Mouse (Mus musculus): ENCODE measurements around the gene Zranb2. TPM values are rescaled to one million over a fixed set of nuclear protein-coding genes. Genes with fewer than 3 reads are reported as not detected.

Zranb2 gene
- polyA plus RNA-seq (2015; fragmentation: Nextera tagmentation; extraction: Ambion mirVana): 77.7 and 90.0 TPM in 2 replicates

DNA sequence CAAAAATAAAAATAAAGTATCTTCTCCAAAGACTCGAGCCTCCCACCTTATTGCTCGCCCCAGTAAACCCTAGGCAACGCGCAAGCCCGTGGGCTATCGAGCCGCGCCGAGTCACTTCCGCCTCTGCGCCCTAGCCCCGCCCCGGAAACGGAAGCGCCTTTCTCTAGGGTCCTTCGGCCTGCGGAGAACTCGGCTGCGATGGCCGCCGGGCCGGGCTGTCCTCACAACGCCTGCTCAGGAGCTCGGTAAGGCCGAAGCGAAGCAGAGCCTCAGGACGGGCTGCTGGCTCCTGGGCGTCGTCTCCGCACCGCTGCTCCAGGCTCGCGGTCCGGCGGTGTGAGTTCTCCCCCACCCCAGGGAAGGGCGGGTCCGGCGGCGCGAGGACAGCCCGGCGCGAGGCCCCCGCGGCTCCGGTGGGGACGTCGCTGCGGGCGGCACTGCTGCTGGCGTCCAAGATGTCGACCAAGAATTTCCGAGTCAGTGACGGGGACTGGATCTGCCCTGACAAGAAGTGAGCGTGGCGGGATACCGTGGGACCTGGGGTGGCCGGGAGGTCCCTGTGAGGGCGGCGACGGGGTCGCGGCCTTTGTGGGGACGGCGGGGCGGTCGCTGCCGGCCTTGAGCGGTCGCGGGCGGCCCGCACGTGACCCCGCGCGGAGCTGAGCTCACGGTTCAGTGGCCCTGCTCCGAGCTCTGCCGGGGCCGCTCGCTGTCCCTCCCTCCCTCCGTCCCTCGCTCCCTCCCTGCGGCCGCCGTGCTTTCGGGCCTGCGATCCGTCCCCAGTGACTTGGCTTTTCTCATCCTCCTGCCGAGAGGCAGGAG is at the start of gene Zranb2:
Gene Zranb2 (plus strand): TSS at position 197 of the 822 bp plus-strand sequence.
- H3K4me2 ChIP-seq (ENCODE audit: low read depth, low read length): peak within 1 kb of the TSS; percentile 94
- H3K9me3 ChIP-seq (replicated peaks; ENCODE audit: control insufficient read depth, low read length): peaks cover 7% of the 10 kb centered on the region
- ATAC-seq (ENCODE audit: insufficient read depth, low FRiP score): peak; percentile 96
- peaks cover 8% of the 10 kb centered on the region for H3K27me3 ChIP-seq (ENCODE audit: control insufficient read depth, insufficient read depth, low read length)
- WGBS: under 1% methylated on average over 91 of the region's 91 CpGs
- peak within 1 kb of the TSS; percentile 91 for H3K27ac ChIP-seq (ENCODE audit: low read length)
- H3K4me3 ChIP-seq (replicated peaks; ENCODE audit: low read length): peak within 1 kb of the TSS; percentile 95
- H3K4me1 ChIP-seq (ENCODE audit: control insufficient read depth, insufficient read depth, low read length): peaks cover 10% of the 10 kb centered on the region
- peak within 1 kb of the TSS; percentile 94 for H3K9ac ChIP-seq (ENCODE audit: low read length)
- H3K36me3 ChIP-seq (ENCODE audit: control insufficient read depth, insufficient read depth, low read length): peaks cover 5% of the 10 kb centered on the region; the same call in 1 of the 2 replicates

DNA sequence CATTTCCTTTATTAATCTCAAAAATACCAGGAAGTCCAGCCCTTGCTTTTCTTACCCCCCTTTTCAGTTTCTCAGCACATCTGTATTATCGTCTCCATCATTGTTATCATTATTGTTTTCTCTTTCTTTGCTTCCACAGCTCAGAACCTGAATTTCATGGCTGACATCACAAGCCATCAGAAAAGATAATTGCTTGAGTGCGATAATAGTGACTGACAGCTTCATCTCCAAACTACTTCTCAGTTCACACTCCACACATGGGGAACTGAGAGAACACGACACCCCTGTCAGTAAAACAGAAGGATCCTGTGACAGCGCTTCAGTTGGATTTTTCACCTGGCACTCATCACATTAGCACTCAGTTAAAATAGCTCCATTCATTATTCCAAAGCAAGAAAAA is 41.9 kb upstream of the Zranb2 start:
- Histone ChIP-seq H3K9me3 (replicated peaks; ENCODE audit: control insufficient read depth, low read length) (no peaks in the 10 kb centered on the region), H3K9ac (ENCODE audit: low read length) (no peak overlapping the region), H3K36me3 (ENCODE audit: control insufficient read depth, insufficient read depth, low read length) (no peaks in the 10 kb centered on the region), H3K27ac (ENCODE audit: low read length) (no peak overlapping the region), H3K4me1 (ENCODE audit: control insufficient read depth, insufficient read depth, low read length) (no peaks in the 10 kb centered on the region), H3K4me2 (ENCODE audit: low read depth, low read length) (no peak overlapping the region), H3K27me3 (ENCODE audit: control insufficient read depth, insufficient read depth, low read length) (no peaks in the 10 kb centered on the region), H3K4me3 (replicated peaks; ENCODE audit: low read length) (no peak overlapping the region)
- ATAC-seq (ENCODE audit: insufficient read depth, low FRiP score): no peak
- WGBS: 68% methylated on average over 4 of the region's 4 CpGs

DNA sequence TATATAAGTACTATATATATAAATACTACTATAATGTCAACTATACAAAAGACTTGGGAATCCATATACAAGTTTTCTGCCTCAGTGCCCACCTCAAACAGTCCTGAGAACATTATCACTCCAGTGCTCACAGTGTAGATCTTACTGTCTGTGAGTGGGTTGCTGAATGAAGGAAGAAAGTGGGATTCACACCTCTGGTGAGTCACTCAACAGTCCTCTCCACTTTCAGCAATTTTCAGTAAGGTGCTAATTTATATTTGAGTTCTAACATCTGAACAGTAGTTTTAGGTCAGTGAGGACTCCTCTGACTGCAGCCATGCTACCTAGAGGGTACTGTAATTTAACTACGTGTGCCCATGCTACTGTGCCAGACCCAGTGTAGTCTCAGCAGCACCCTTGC is 31.7 kb upstream of the Zranb2 start:
- no peak for ATAC-seq (ENCODE audit: insufficient read depth, low FRiP score)
- H3K4me1 ChIP-seq (ENCODE audit: control insufficient read depth, insufficient read depth, low read length): no peaks in the 10 kb centered on the region
- H3K9me3 ChIP-seq (replicated peaks; ENCODE audit: control insufficient read depth, low read length): no peaks in the 10 kb centered on the region
- 73% methylated on average over 1 of the region's 1 CpGs for WGBS
- no peak overlapping the region for H3K27ac ChIP-seq (ENCODE audit: low read length)
- no peaks in the 10 kb centered on the region for H3K36me3 ChIP-seq (ENCODE audit: control insufficient read depth, insufficient read depth, low read length)
- H3K4me3 ChIP-seq (replicated peaks; ENCODE audit: low read length): no peak overlapping the region
- no peaks in the 10 kb centered on the region; the same call in 1 of the 2 replicates for H3K27me3 ChIP-seq (ENCODE audit: control insufficient read depth, insufficient read depth, low read length)
- H3K9ac ChIP-seq (ENCODE audit: low read length): no peak overlapping the region
- no peak overlapping the region for H3K4me2 ChIP-seq (ENCODE audit: low read depth, low read length)

DNA sequence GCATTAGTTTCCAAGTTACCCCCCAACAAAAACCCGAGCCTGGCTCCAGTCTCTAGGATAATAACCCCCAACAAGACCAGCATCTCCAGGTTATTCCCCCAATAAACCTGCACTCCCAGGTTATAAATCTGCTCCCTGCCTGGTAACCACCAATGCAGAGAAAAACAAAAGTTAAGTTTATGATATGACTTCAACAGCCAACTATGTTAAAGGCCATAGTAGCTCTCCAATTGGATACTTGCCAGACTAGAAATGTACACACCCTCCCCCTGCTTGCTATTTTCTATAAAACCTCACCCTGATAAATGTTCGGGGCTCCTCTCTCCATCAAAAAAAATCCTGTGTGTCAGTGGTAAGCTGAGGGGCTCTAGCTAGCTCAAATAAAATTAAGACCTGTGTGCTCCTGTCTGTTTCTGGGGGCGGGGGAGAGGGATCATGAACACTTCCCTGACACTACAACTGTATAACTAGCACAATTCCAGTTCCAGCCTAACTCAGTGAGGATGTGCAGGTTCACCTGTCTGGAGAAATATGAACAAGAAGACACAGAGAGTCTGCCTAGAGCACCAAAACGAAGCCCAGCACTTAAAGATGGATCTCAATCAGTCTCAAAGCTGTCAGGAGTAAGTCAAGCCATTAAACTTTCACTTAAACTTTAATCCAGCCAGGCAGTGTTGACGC is 19.7 kb upstream of the Zranb2 start:
- ATAC-seq (ENCODE audit: insufficient read depth, low FRiP score): peak; percentile 5; the same call in 1 of the 2 replicates
- no peak overlapping the region for H3K4me3 ChIP-seq (replicated peaks; ENCODE audit: low read length)
- 36% methylated on average over 5 of the region's 5 CpGs for WGBS

DNA sequence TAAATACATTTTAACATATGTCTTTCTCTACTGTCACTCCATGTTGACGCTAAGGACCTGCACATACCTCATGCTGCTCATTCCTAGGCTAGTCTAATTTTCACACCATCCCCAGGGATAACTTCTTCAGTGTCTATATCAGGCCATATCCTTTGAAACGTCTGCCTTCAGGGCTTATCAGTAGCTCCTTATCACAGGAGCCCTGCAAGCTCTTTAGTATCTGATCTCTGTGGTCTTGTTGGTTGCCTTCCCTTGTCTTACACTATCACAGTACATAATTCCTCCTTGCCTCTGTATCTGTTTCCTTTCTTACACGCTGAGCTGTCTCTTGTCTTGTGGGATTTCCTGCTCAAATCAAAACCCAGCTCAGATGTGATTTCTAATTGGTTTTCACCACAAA is 17.5 kb upstream of the Zranb2 start:
- Histone ChIP-seq H3K4me1 (ENCODE audit: control insufficient read depth, insufficient read depth, low read length) (no peaks in the 10 kb centered on the region), H3K27ac (ENCODE audit: low read length) (no peak overlapping the region), H3K36me3 (ENCODE audit: control insufficient read depth, insufficient read depth, low read length) (no peaks in the 10 kb centered on the region), H3K27me3 (ENCODE audit: control insufficient read depth, insufficient read depth, low read length) (no peaks in the 10 kb centered on the region), H3K4me2 (ENCODE audit: low read depth, low read length) (no peak overlapping the region), H3K9ac (ENCODE audit: low read length) (no peak overlapping the region), H3K9me3 (replicated peaks; ENCODE audit: control insufficient read depth, low read length) (no peaks in the 10 kb centered on the region), H3K4me3 (replicated peaks; ENCODE audit: low read length) (no peak overlapping the region)
- WGBS: 49% methylated on average over 3 of the region's 3 CpGs
- no peak for ATAC-seq (ENCODE audit: insufficient read depth, low FRiP score)

More for the DNA sequence above, 19.7 kb upstream of the Zranb2 start:
- no peaks in the 10 kb centered on the region for H3K4me1 ChIP-seq (ENCODE audit: control insufficient read depth, insufficient read depth, low read length)
- H3K9ac ChIP-seq (ENCODE audit: low read length): no peak overlapping the region
- no peak overlapping the region for H3K4me2 ChIP-seq (ENCODE audit: low read depth, low read length)
- H3K27ac ChIP-seq (ENCODE audit: low read length): no peak overlapping the region
- H3K9me3 ChIP-seq (replicated peaks; ENCODE audit: control insufficient read depth, low read length): no peaks in the 10 kb centered on the region
- no peaks in the 10 kb centered on the region for H3K27me3 ChIP-seq (ENCODE audit: control insufficient read depth, insufficient read depth, low read length)
- H3K36me3 ChIP-seq (ENCODE audit: control insufficient read depth, insufficient read depth, low read length): no peaks in the 10 kb centered on the region

DNA sequence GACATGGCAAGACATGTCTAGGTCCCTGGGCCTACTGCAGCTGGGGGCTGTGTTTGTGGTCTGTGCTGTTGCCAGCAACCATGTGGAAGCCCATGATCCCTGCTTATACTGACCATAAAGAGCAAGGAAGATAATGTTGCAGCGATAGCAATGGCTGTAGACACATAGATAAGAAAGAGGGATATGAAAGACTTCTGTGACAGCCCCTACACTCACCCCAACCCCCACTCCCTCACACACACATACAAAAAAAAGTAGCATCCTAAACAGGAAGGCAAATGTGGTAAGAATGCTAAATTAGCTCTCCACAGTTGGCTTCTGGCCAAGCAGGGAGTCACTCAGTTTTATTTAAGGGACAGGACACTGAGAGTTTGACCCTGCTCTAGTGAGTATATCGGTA is 16.0 kb upstream of the Zranb2 start:
- Histone ChIP-seq H3K4me3 (replicated peaks; ENCODE audit: low read length) (no peak overlapping the region), H3K4me2 (ENCODE audit: low read depth, low read length) (no peak overlapping the region), H3K9ac (ENCODE audit: low read length) (no peak overlapping the region), H3K9me3 (replicated peaks; ENCODE audit: control insufficient read depth, low read length) (no peaks in the 10 kb centered on the region), H3K27ac (ENCODE audit: low read length) (no peak overlapping the region), H3K27me3 (ENCODE audit: control insufficient read depth, insufficient read depth, low read length) (no peaks in the 10 kb centered on the region), H3K4me1 (ENCODE audit: control insufficient read depth, insufficient read depth, low read length) (no peaks in the 10 kb centered on the region), H3K36me3 (ENCODE audit: control insufficient read depth, insufficient read depth, low read length) (no peaks in the 10 kb centered on the region)
- ATAC-seq (ENCODE audit: insufficient read depth, low FRiP score): no peak
- WGBS: 58% methylated on average over 2 of the region's 2 CpGs

DNA sequence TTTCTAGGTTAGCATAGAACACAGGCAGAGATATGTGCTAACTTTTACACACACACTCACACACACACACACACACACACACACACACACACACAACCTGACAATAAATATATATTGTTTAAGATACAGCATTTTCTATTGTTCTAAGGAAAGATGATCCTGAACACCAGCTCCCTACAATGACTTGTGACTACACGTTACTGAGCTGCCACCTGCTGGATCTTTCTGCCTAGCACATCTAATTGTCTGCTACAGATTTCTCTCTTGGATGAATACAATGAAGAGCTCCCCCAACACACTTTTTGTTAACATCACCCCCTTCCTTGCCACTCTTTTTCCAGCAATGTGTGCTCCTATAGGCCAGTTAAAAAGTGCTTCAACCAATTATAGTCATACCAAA is 13.5 kb upstream of the Zranb2 start:
- no peak overlapping the region for H3K4me3 ChIP-seq (replicated peaks; ENCODE audit: low read length)
- no peak for ATAC-seq (ENCODE audit: insufficient read depth, low FRiP score)
- no peaks in the 10 kb centered on the region for H3K9me3 ChIP-seq (replicated peaks; ENCODE audit: control insufficient read depth, low read length)
- no peaks in the 10 kb centered on the region for H3K36me3 ChIP-seq (ENCODE audit: control insufficient read depth, insufficient read depth, low read length)
- no peaks in the 10 kb centered on the region for H3K27me3 ChIP-seq (ENCODE audit: control insufficient read depth, insufficient read depth, low read length)
- H3K9ac ChIP-seq (ENCODE audit: low read length): no peak overlapping the region
- 6% methylated on average over 1 of the region's 1 CpGs for WGBS
- H3K4me2 ChIP-seq (ENCODE audit: low read depth, low read length): no peak overlapping the region
- no peaks in the 10 kb centered on the region for H3K4me1 ChIP-seq (ENCODE audit: control insufficient read depth, insufficient read depth, low read length)
- no peak overlapping the region for H3K27ac ChIP-seq (ENCODE audit: low read length)

DNA sequence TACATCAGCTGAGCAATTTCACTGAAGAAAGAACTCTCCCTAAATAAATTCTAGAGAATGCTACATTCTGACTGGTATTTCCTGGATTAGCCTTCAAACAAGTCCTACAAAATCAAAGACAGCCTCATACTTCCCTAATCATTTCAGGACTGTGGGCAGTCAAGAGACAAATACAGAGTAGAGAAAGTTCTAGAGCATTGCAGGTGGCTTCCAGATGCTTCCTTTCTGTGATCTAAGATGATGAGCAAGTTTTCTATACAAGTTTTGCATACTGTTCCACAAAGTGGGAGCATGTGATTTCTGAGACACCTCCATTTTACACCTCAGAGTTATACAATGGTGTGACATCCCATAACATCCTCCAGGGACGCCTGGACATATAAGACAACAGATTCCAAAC is 10.1 kb upstream of the Zranb2 start:
- no peaks in the 10 kb centered on the region; the same call in none of the 2 replicates for H3K27me3 ChIP-seq (ENCODE audit: control insufficient read depth, insufficient read depth, low read length)
- no peaks in the 10 kb centered on the region for H3K9me3 ChIP-seq (replicated peaks; ENCODE audit: control insufficient read depth, low read length)
- H3K36me3 ChIP-seq (ENCODE audit: control insufficient read depth, insufficient read depth, low read length): no peaks in the 10 kb centered on the region
- H3K27ac ChIP-seq (ENCODE audit: low read length): no peak overlapping the region
- ATAC-seq (ENCODE audit: insufficient read depth, low FRiP score): no peak
- H3K4me2 ChIP-seq (ENCODE audit: low read depth, low read length): no peak overlapping the region
- H3K4me1 ChIP-seq (ENCODE audit: control insufficient read depth, insufficient read depth, low read length): no peaks in the 10 kb centered on the region
- H3K9ac ChIP-seq (ENCODE audit: low read length): no peak overlapping the region
- no peak overlapping the region for H3K4me3 ChIP-seq (replicated peaks; ENCODE audit: low read length)
- WGBS: 44% methylated on average over 1 of the region's 1 CpGs

DNA sequence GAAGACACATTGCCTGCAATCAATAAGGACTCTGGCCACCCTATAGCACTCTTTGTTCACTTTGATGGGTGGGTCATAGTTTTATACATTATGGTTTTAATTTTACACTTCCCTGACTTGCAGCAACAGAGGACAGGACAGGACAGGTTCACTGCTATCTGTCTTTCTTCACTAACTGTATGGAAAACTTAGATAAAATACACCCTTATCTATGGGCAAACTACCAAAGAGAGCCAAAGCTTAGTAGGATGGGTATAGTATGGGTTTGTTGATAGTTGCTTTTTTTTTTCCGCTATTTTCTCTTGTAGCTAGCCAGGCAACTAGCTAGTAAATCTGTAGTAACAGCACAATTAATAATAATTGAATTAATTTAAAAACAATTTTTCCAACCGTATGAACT is 2.4 kb upstream of the Zranb2 start:
- no peak overlapping the region for H3K27ac ChIP-seq (ENCODE audit: low read length)
- ATAC-seq (ENCODE audit: insufficient read depth, low FRiP score): no peak
- H3K9ac ChIP-seq (ENCODE audit: low read length): no peak overlapping the region
- H3K27me3 ChIP-seq (ENCODE audit: control insufficient read depth, insufficient read depth, low read length): peaks cover 8% of the 10 kb centered on the region
- peaks cover 7% of the 10 kb centered on the region for H3K9me3 ChIP-seq (replicated peaks; ENCODE audit: control insufficient read depth, low read length)
- H3K4me2 ChIP-seq (ENCODE audit: low read depth, low read length): no peak overlapping the region
- H3K4me3 ChIP-seq (replicated peaks; ENCODE audit: low read length): no peak overlapping the region
- peaks cover 10% of the 10 kb centered on the region for H3K4me1 ChIP-seq (ENCODE audit: control insufficient read depth, insufficient read depth, low read length)
- no peaks in the 10 kb centered on the region for H3K36me3 ChIP-seq (ENCODE audit: control insufficient read depth, insufficient read depth, low read length)
- 75% methylated on average over 2 of the region's 2 CpGs for WGBS

Measured in stomach, embryonic 16.5 days (tissue).